Mouse (Mus musculus) kidney, embryonic 14.5 days (tissue): ENCODE results near the gene Pnkp. TPM values are rescaled to one million over a fixed set of nuclear protein-coding genes. Genes with fewer than 3 reads are reported as not detected.

Experiments
- ATAC-seq: fragments of 200-750 bp; cut with Nextera tagmentation; 2 replicates; pipeline ENCODE4 v1.8.0; 2017; ENCODE audit warnings: moderate number of reproducible peaks, mild to moderate bottlenecking, moderate TSS enrichment, moderate library complexity; ENCODE audit not compliant: low FRiP score, low TSS enrichment
- H3K27ac ChIP-seq: fragments of 300-500 bp; sonication (generic); 2 replicates; pipeline ENCODE4 v1.5.1; 2014; ENCODE audit warnings: low read depth, mild to moderate bottlenecking, low read length, moderate library complexity, mixed read lengths
- H3K27me3 ChIP-seq: fragments of 300-500 bp; sonication (generic); 2 replicates; pipeline ENCODE4 v1.6.1; 2014; ENCODE audit warnings: mild to moderate bottlenecking, low read length; ENCODE audit not compliant: control insufficient read depth, insufficient read depth
- H3K36me3 ChIP-seq: fragments of 300-500 bp; sonication (generic); 2 replicates; pipeline ENCODE4 v1.6.1; 2014; ENCODE audit warnings: low read length, mixed read lengths; ENCODE audit not compliant: control insufficient read depth, insufficient read depth
- H3K4me1 ChIP-seq: fragments of 300-500 bp; sonication (generic); 2 replicates; pipeline ENCODE4 v1.6.1; 2014; ENCODE audit warnings: low read length, mixed read lengths; ENCODE audit not compliant: control insufficient read depth, insufficient read depth
- H3K4me2 ChIP-seq: fragments of 300-500 bp; sonication (generic); replicated peaks from 2 replicates; pipeline ENCODE4 v1.6.1; 2014; ENCODE audit warnings: low read depth, mild to moderate bottlenecking, low read length
- H3K4me3 ChIP-seq: fragments of 300-500 bp; sonication (generic); 2 replicates; pipeline ENCODE4 v1.5.1; 2014; ENCODE audit warnings: mild to moderate bottlenecking, low read length
- H3K9ac ChIP-seq: fragments of 300-500 bp; sonication (generic); 2 replicates; pipeline ENCODE4 v1.6.1; 2014; ENCODE audit warnings: low read depth, mild to moderate bottlenecking, low read length, moderate library complexity
- H3K9me3 ChIP-seq: fragments of 300-500 bp; sonication (generic); 2 replicates; pipeline ENCODE4 v1.6.1; 2016; ENCODE audit warnings: low read length; ENCODE audit not compliant: control insufficient read depth
- WGBS: fragments of 180-500 bp; shearing (Covaris S2); extraction: QIAGEN DNeasy Blood & Tissue Kit; methylation state at CpG from one replicate; pipeline ENCODE4 v1.1.7; 2014; 5-methylcytosine and 5-hydroxymethylcytosine counted together
- polyA plus RNA-seq: library from polyadenylated mRNA; unstranded; fragments of >200 nt; fragmentation: Nextera tagmentation; extraction: Ambion mirVana; gene quantifications from 2 replicates; pipeline ENCODE4 v1.2.1, GENCODE M21; 2014

Pnkp gene
- polyA plus RNA-seq, 1 experiment from 2014 or later = 30.4 TPM

DNA sequence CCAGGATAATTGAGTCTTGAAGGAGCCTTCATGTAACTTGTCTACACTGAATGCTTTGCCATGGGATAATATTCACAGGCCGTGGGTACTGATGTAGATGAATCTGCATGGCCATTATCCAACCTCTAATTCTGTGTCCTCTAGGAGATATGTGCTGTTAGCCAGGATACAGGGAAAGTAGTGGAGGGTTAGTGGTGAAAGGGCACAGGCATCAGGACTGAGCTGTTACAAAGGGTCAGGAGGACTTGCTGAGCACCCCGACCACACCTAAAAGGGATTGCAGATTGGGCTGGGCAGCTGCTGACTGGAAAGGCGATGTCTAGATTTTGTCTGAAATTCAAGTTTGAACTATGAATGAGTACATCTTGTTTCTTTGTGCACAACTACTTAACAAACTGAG lies 36.4 kb upstream of the Pnkp start:
- 83% methylated on average over 3 of the region's 3 CpGs for WGBS
- Histone ChIP-seq H3K4me2 (no peak overlapping the region), H3K9me3 (no peaks in the 10 kb centered on the region), H3K9ac (no peak overlapping the region), H3K36me3 (peaks cover 3% of the 10 kb centered on the region; the same call in 1 of the 2 replicates), H3K4me3 (no peak overlapping the region), H3K27me3 (no peaks in the 10 kb centered on the region), H3K27ac (no peak overlapping the region), H3K4me1 (peaks cover 33% of the 10 kb centered on the region)
- ATAC-seq = no peak

DNA sequence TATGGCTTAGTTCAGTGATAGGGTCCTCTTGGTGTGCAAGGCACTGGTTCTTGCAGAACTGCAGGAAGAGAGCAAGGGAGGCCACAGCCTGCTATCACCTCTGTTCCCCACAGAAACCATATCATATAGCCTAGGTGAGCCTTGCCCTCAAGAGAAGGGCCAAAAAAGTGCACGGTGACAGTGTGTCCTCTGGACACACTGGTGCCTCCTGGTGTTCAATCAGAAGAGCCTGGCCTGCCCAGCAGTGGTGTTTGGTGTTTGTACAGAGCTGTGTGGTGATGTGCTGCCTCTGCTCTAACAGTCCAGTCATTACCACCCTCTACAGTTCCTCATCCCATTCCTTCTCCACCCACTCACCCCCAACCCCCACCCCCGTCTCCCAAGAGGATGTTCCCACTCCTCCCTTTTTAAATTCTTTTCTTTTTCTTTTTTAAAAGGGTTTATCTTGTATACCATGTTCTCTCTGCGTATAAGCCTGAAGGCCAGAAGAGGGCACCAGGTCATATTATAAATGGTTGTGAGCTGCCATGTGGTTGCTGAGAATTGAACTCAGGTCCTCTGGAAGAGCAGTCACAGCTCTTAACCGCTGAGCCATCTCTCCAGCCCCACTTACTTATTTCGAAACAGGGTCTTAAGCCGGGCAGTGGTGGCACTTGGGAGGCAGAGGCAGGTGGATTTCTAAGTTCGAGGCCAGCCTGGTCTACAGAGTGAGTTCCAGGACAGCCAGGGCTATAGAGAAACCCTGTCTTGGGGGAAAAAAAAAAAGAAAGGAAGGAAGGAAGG lies 35.1 kb upstream of the Pnkp start:
- no peaks in the 10 kb centered on the region for H3K27me3 ChIP-seq
- no peaks in the 10 kb centered on the region for H3K9me3 ChIP-seq
- H3K4me2 ChIP-seq = no peak overlapping the region
- H3K9ac ChIP-seq = no peak overlapping the region
- H3K36me3 ChIP-seq = peaks cover 3% of the 10 kb centered on the region; the same call in 1 of the 2 replicates
- WGBS = 82% methylated on average over 7 of the region's 7 CpGs
- H3K27ac ChIP-seq = no peak overlapping the region
- no peak overlapping the region for H3K4me3 ChIP-seq
- ATAC-seq = no peak
- H3K4me1 ChIP-seq = peaks cover 33% of the 10 kb centered on the region

DNA sequence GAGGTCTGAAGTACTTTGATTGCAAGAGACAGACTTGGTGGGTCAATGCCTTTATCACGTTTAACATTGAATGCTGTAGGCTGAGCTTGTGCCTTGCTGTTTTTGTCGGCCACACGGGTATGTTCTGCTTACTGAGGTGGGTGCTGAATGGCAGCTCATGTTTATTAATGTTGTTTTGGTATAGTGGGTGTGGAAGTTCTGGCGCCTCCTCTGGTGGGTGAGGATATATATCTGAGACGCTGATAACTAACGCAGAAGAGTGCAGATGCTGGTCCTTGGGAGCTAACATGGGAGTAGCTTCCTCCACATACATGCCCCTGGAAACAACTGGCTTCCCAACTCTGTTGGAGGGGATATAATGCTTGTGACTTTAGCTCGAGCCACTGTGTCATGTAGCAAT lies 33.5 kb upstream of the Pnkp start:
- Histone ChIP-seq H3K9me3 (no peaks in the 10 kb centered on the region), H3K4me2 (no peak overlapping the region), H3K36me3 (peaks cover 10% of the 10 kb centered on the region; the same call in 1 of the 2 replicates), H3K4me1 (peaks cover 22% of the 10 kb centered on the region), H3K4me3 (no peak overlapping the region), H3K27me3 (no peaks in the 10 kb centered on the region), H3K27ac (no peak overlapping the region), H3K9ac (no peak overlapping the region)
- WGBS = 44% methylated on average over 7 of the region's 7 CpGs
- no peak for ATAC-seq

DNA sequence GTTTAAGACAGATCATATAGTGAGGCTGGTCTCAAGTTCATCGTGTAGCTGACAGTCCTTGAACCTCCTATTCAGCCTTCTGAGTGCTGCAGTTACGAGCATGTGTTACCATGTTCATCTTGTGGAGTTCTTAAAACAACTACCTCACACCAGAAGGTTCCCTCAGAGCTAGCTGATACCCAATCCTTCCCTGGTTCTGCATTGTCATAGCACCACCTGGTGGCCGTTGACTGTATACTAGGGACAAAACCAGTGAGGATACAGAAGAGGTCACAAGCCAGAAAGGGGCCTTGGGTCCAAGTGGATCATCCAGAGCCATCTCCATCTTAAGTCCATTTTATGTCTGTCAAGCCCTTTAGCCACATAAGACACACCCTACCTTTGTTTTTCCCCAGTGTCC lies 32.1 kb upstream of the Pnkp start:
- no peak; the same call in 1 of the 2 replicates for ATAC-seq
- Histone ChIP-seq H3K4me3 (no peak overlapping the region), H3K9ac (no peak overlapping the region), H3K4me2 (no peak overlapping the region), H3K4me1 (peaks cover 13% of the 10 kb centered on the region; the same call in 1 of the 2 replicates), H3K27ac (no peak overlapping the region), H3K9me3 (no peaks in the 10 kb centered on the region), H3K36me3 (peaks cover 25% of the 10 kb centered on the region), H3K27me3 (no peaks in the 10 kb centered on the region)
- whole genome bisulfite sequencing = 21% methylated on average over 3 of the region's 3 CpGs

DNA sequence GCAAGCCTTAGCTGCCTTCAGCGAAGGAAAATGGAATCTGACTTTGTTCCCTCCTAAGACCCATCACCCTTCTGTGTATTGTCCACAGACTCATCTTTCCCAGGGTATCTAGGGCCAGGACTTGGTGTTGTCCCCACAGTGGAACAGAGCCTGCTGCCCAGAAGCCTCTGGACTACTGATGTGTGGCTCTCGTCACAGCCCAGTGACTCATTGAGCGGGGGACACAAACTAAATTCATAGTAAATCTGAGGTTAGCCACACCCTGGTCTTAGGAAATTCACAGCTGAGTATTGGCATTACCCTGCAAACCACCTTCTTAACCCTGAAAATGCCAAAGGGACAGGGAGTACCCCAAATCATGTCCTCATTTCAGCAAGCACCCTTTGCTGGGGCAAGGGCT lies 30.2 kb upstream of the Pnkp start:
- 85% methylated on average over 3 of the region's 3 CpGs for WGBS
- H3K4me1 ChIP-seq = 0 out of 2 replicates have a peak, but pooled peaks cover 5% of the 10 kb centered on the region
- H3K9ac ChIP-seq = no peak overlapping the region
- H3K27ac ChIP-seq = no peak overlapping the region
- H3K36me3 ChIP-seq = peaks cover 44% of the 10 kb centered on the region
- no peak overlapping the region for H3K4me3 ChIP-seq
- H3K4me2 ChIP-seq = no peak overlapping the region
- H3K27me3 ChIP-seq = no peaks in the 10 kb centered on the region
- H3K9me3 ChIP-seq = no peaks in the 10 kb centered on the region
- no peak for ATAC-seq

DNA sequence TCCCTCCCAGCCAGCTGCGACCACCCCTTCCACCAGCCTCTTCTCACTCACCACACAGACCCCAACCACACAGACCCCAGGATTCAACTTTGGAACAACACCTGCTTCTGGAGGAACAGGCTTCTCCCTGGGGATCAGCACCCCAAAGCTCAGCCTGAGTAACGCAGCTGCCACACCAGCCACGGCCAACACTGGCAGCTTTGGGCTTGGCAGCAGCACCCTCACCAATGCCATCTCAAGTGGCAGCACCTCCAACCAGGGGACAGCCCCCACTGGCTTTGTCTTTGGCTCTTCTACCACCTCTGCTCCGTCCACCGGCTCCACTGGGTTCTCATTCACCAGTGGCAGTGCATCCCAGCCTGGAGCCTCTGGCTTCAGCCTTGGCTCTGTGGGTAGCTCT lies 28.2 kb upstream of the Pnkp start:
- no peak for ATAC-seq
- Histone ChIP-seq H3K27ac (no peak overlapping the region), H3K4me1 (0 out of 2 replicates have a peak, but pooled peaks cover 4% of the 10 kb centered on the region), H3K9ac (no peak overlapping the region), H3K27me3 (no peaks in the 10 kb centered on the region), H3K9me3 (no peaks in the 10 kb centered on the region), H3K4me2 (no peak overlapping the region), H3K36me3 (peaks cover 45% of the 10 kb centered on the region), H3K4me3 (no peak overlapping the region)
- WGBS = 85% methylated on average over 5 of the region's 5 CpGs

DNA sequence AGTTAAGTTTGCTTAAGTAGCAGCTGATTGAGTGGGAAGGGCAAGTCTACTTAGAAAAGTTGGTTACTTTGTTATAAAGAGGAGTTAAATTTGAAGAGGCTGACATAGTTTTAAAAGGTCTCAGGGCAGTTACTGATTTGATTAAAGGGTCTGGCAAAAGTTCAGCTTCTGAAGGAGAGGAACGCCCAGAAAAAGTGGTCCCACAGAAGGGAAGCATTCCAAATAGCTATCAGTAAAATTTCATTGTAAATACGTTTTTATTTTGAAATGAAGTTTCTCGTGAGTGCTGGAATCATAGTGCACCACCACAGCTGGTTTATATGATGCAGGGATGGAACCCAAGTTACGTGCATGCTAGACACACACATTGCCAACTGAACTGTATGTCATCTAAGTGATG lies 24.2 kb upstream of the Pnkp start:
- Histone ChIP-seq H3K36me3 (peaks cover 44% of the 10 kb centered on the region), H3K4me3 (no peak overlapping the region), H3K9ac (no peak overlapping the region), H3K4me1 (0 out of 2 replicates have a peak, but pooled peaks cover 6% of the 10 kb centered on the region), H3K4me2 (no peak overlapping the region), H3K27ac (no peak overlapping the region), H3K9me3 (no peaks in the 10 kb centered on the region), H3K27me3 (no peaks in the 10 kb centered on the region)
- WGBS = 65% methylated on average over 4 of the region's 4 CpGs
- no peak for ATAC-seq

DNA sequence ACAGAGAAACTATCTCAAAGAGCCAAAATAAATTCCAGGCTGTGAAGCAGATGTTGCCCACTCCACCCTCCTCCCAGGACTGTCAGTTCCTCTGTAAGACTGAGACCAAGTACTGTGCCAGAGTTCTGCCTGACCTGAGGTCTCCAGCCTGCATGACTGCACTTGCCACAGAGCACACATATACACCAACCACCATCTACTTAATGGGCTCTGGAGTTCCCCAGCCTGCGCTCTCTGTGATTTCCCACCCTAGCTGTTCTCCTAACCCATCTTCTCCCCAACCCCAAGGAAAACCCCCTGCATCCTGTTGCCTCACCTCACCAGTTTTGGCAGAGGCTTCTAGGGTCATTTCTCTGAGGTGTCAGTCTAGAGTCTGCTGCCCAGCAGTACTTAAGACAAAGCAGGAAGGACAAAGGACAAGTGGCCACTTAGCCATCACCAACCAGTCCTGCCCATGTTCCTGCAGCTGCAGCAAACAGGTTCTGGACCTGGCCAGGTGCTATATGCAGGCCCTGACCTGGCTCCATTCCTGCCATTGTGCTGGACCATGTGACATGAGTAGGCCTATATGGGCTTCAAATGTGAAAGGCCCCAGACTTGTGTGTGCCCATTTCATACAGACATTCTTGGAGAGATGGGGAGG lies 21.4 kb upstream of the Pnkp start:
- Histone ChIP-seq H3K4me1 (peaks cover 16% of the 10 kb centered on the region; the same call in 1 of the 2 replicates), H3K9ac (no peak overlapping the region), H3K4me2 (no peak overlapping the region), H3K9me3 (no peaks in the 10 kb centered on the region), H3K27me3 (0 out of 2 replicates have a peak, but pooled peaks cover 4% of the 10 kb centered on the region), H3K27ac (no peak overlapping the region), H3K36me3 (peaks cover 19% of the 10 kb centered on the region), H3K4me3 (no peak overlapping the region)
- ATAC-seq = no peak
- 88% methylated on average over 1 of the region's 1 CpGs for WGBS

DNA sequence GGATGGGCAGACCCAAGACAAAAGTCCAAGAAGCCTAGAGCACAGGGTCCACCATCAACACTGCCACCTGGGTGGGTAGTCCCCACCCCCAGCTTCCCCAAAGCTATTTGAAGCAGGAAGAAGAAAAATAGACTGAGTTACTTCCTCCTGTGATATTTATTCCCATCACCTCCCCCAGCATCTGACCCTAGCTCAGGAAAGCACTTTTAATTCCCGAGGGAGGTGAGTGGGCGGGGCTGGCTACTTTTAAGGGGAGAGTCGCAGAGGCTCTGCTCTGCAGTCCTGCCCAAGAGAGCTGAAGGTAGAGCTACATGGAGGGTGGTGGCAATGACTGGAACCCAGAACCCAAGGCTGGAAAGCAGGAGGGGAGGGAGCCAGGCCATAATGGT lies 20.9 kb upstream of the Pnkp start:
- WGBS = 22% methylated on average over 3 of the region's 3 CpGs
- H3K9ac ChIP-seq = no peak overlapping the region
- no peak overlapping the region for H3K4me3 ChIP-seq
- H3K4me1 ChIP-seq = peaks cover 16% of the 10 kb centered on the region; the same call in 1 of the 2 replicates
- no peak overlapping the region for H3K27ac ChIP-seq
- no peak for ATAC-seq
- peaks cover 14% of the 10 kb centered on the region for H3K36me3 ChIP-seq
- H3K4me2 ChIP-seq = no peak overlapping the region
- no peaks in the 10 kb centered on the region for H3K9me3 ChIP-seq
- H3K27me3 ChIP-seq = 0 out of 2 replicates have a peak, but pooled peaks cover 4% of the 10 kb centered on the region
